Mouse (Mus musculus) intestine, embryonic 14.5 days (tissue): ENCODE measurements around the gene Nfs1. TPM values are rescaled to one million over a fixed set of nuclear protein-coding genes. Genes with fewer than 3 reads are reported as not detected.

Experiments used
- polyA plus RNA-seq: library from polyadenylated mRNA; unstranded; fragments of >200 nt; fragmentation: Nextera tagmentation; extraction: Ambion mirVana; gene quantifications from 2 replicates; pipeline ENCODE4 v1.2.1, GENCODE M21; 2014

The Nfs1 gene
- polyA plus RNA-seq, 1 experiment from 2014 or later = 51.1 TPM

Other genes starting within 250 kb of the Nfs1 start
- 64.0 and 64.9 TPM in 2 replicates for gene Uqcc1, start 213.9 kb downstream of the Nfs1 start, polyA plus RNA-seq
- gene Gm15557, start 203.5 kb downstream of the Nfs1 start, polyA plus RNA-seq = not detected in 2 replicates
- gene Gdf5, start 198.8 kb downstream of the Nfs1 start, polyA plus RNA-seq = 0.81 and 1.8 TPM in 2 replicates
- 21.5 and 22.8 TPM in 2 replicates for gene Cep250, start 187.7 kb downstream of the Nfs1 start, polyA plus RNA-seq
- gene 6430550D23Rik, start 136.2 kb downstream of the Nfs1 start, polyA plus RNA-seq = 1.4 and 2.5 TPM in 2 replicates
- 232 and 255 TPM in 2 replicates for gene Ergic3, start 136.1 kb downstream of the Nfs1 start, polyA plus RNA-seq
- 0.05 and 0.17 TPM in 2 replicates for gene Fer1l4, start 91.2 kb downstream of the Nfs1 start, polyA plus RNA-seq
- gene Spag4, start 79.0 kb downstream of the Nfs1 start, polyA plus RNA-seq = 3.0 and 4.0 TPM in 2 replicates
- gene Cpne1, start 32.2 kb downstream of the Nfs1 start, polyA plus RNA-seq = 46.2 and 50.3 TPM in 2 replicates
- 29.1 and 31.6 TPM in 2 replicates for gene Rbm12, start 32.2 kb downstream of the Nfs1 start, polyA plus RNA-seq
- 13.3 and 13.6 TPM in 2 replicates for gene Gm28036, start 17.1 kb downstream of the Nfs1 start, polyA plus RNA-seq
- gene Romo1, start 147 bp downstream of the Nfs1 start, polyA plus RNA-seq = 427 and 467 TPM in 2 replicates
- 622 and 652 TPM in 2 replicates for gene Rbm39, start 36.1 kb upstream of the Nfs1 start, polyA plus RNA-seq
- 72.4 and 76.1 TPM in 2 replicates for gene Phf20, start 52.3 kb upstream of the Nfs1 start, polyA plus RNA-seq
- gene Cnbd2, start 168.1 kb upstream of the Nfs1 start, polyA plus RNA-seq = 3.3 and 4.2 TPM in 2 replicates
- gene Scand1, start 168.5 kb upstream of the Nfs1 start, polyA plus RNA-seq = 55.2 and 66.7 TPM in 2 replicates